Mouse (Mus musculus) neural tube, embryonic 14.5 days (tissue): ENCODE data around the gene Rnft2. TPM values are rescaled to one million over a fixed set of nuclear protein-coding genes. Genes with fewer than 3 reads are reported as not detected.
A peak's percentile ranks its signal among the peaks of the same experiment; 100 is the strongest.

ENCODE experiments used
- ATAC-seq: fragments of 200-750 bp; cut with Nextera tagmentation; 2 replicates; pipeline ENCODE4 v1.8.0; 2017; ENCODE audit warnings: low read depth, mild to moderate bottlenecking, moderate TSS enrichment, moderate library complexity
- H3K27ac ChIP-seq: fragments of 300-500 bp; sonication (generic); 2 replicates; pipeline ENCODE4 v1.5.1; 2014; ENCODE audit warnings: low read depth, mild to moderate bottlenecking, control low read depth, low read length, moderate library complexity, mixed read lengths
- H3K27me3 ChIP-seq: fragments of 300-500 bp; sonication (generic); 2 replicates; pipeline ENCODE4 v1.6.1; 2014; ENCODE audit warnings: low read length; ENCODE audit not compliant: control insufficient read depth, insufficient read depth
- H3K36me3 ChIP-seq: fragments of 300-500 bp; sonication (generic); 2 replicates; pipeline ENCODE4 v1.6.1; 2014; ENCODE audit warnings: low read length, mixed read lengths; ENCODE audit not compliant: control insufficient read depth, insufficient read depth
- H3K4me1 ChIP-seq: fragments of 300-500 bp; sonication (generic); 2 replicates; pipeline ENCODE4 v1.6.1; 2014; ENCODE audit warnings: low read length; ENCODE audit not compliant: control insufficient read depth, insufficient read depth
- H3K4me2 ChIP-seq: fragments of 300-500 bp; sonication (generic); 2 replicates; pipeline ENCODE4 v1.6.1; 2014; ENCODE audit warnings: mild to moderate bottlenecking, low read depth, low read length, control low read depth
- H3K4me3 ChIP-seq: fragments of 300-500 bp; sonication (generic); 2 replicates; pipeline ENCODE4 v1.5.1; 2014; ENCODE audit warnings: low read depth, low read length, control low read depth, mixed read lengths
- H3K9ac ChIP-seq: fragments of 300-500 bp; sonication (generic); replicated peaks from 2 replicates; pipeline ENCODE4 v1.6.1; 2014; ENCODE audit warnings: low read depth, mild to moderate bottlenecking, control low read depth, low read length, mixed read lengths
- H3K9me3 ChIP-seq: fragments of 300-500 bp; sonication (generic); 2 replicates; pipeline ENCODE4 v1.6.1; 2016; ENCODE audit warnings: low read length; ENCODE audit not compliant: control insufficient read depth
- WGBS: fragments of 180-500 bp; shearing (Covaris S2); extraction: QIAGEN DNeasy Blood & Tissue Kit; methylation state at CpG from one replicate; pipeline ENCODE4 v1.1.7; 2014; 5-methylcytosine and 5-hydroxymethylcytosine counted together
- polyA plus RNA-seq: library from polyadenylated mRNA; unstranded; fragments of >200 nt; fragmentation: Nextera tagmentation; extraction: Ambion mirVana; gene quantifications from 2 replicates; pipeline ENCODE4 v1.2.1, GENCODE M21; 2014

The Rnft2 gene
- polyA plus RNA-seq, 1 experiment from 2014 or later, result 20.3 TPM

GRCm38 (mm10) chr5:118260055-118260454 is 15.1 kb upstream of the Rnft2 start:
- Histone ChIP-seq H3K4me2 (no peak overlapping the region), H3K4me1 (no peaks in the 10 kb centered on the region), H3K9ac (no peak overlapping the region), H3K9me3 (no peaks in the 10 kb centered on the region), H3K36me3 (peaks cover 29% of the 10 kb centered on the region), H3K27me3 (no peaks in the 10 kb centered on the region), H3K27ac (no peak overlapping the region), H3K4me3 (no peak overlapping the region)
- WGBS, result 91% methylated on average over 10 of the region's 10 CpGs
- no peak for ATAC-seq

GRCm38 (mm10) chr5:118259636-118260035 is 14.7 kb upstream of the Rnft2 start:
- no peak for ATAC-seq
- no peaks in the 10 kb centered on the region for H3K9me3 ChIP-seq
- no peaks in the 10 kb centered on the region for H3K4me1 ChIP-seq
- 90% methylated on average over 6 of the region's 6 CpGs for WGBS
- no peak overlapping the region for H3K9ac ChIP-seq
- H3K4me3 ChIP-seq, result no peak overlapping the region
- no peaks in the 10 kb centered on the region for H3K27me3 ChIP-seq
- H3K4me2 ChIP-seq, result no peak overlapping the region
- H3K27ac ChIP-seq, result no peak overlapping the region
- H3K36me3 ChIP-seq, result peaks cover 29% of the 10 kb centered on the region

GRCm38 (mm10) chr5:118259152-118259551 is 14.2 kb upstream of the Rnft2 start:
- no peaks in the 10 kb centered on the region for H3K4me1 ChIP-seq
- peaks cover 29% of the 10 kb centered on the region for H3K36me3 ChIP-seq
- ATAC-seq, result no peak
- H3K27me3 ChIP-seq, result no peaks in the 10 kb centered on the region
- WGBS, result 64% methylated on average over 6 of the region's 6 CpGs
- no peak overlapping the region for H3K4me3 ChIP-seq
- H3K27ac ChIP-seq, result no peak overlapping the region
- H3K9me3 ChIP-seq, result no peaks in the 10 kb centered on the region
- H3K9ac ChIP-seq, result no peak overlapping the region
- no peak overlapping the region for H3K4me2 ChIP-seq

- Histone ChIP-seq H3K9ac (no peak overlapping the region), H3K36me3 (peaks cover 29% of the 10 kb centered on the region), H3K4me1 (no peaks in the 10 kb centered on the region), H3K4me2 (no peak overlapping the region), H3K27ac (no peak overlapping the region), H3K4me3 (no peak overlapping the region), H3K9me3 (no peaks in the 10 kb centered on the region), H3K27me3 (no peaks in the 10 kb centered on the region)
- no peak for ATAC-seq
- 94% methylated on average over 4 of the region's 4 CpGs for WGBS
Measured at GRCm38 (mm10) chr5:118256981-118257380, 12.1 kb upstream of the Rnft2 start.

GRCm38 (mm10) chr5:118253551-118253950 is 8.6 kb upstream of the Rnft2 start:
- ATAC-seq, result no peak
- peaks cover 3% of the 10 kb centered on the region; the same call in 1 of the 2 replicates for H3K36me3 ChIP-seq
- no peak overlapping the region for H3K4me2 ChIP-seq
- H3K4me3 ChIP-seq, result no peak overlapping the region
- H3K9me3 ChIP-seq, result no peaks in the 10 kb centered on the region
- no peaks in the 10 kb centered on the region for H3K4me1 ChIP-seq
- H3K9ac ChIP-seq, result no peak overlapping the region
- no peak overlapping the region for H3K27ac ChIP-seq
- no peaks in the 10 kb centered on the region for H3K27me3 ChIP-seq
- WGBS, result 96% methylated on average over 3 of the region's 3 CpGs

- H3K36me3 ChIP-seq, result no peaks in the 10 kb centered on the region; the same call in 1 of the 2 replicates
- H3K4me3 ChIP-seq, result no peak overlapping the region
- H3K4me2 ChIP-seq, result no peak overlapping the region
- H3K4me1 ChIP-seq, result peaks cover 12% of the 10 kb centered on the region
- 80% methylated on average over 7 of the region's 7 CpGs for WGBS
- H3K27ac ChIP-seq, result no peak overlapping the region
- no peaks in the 10 kb centered on the region for H3K9me3 ChIP-seq
- no peak for ATAC-seq
- no peaks in the 10 kb centered on the region for H3K27me3 ChIP-seq
- H3K9ac ChIP-seq, result no peak overlapping the region
Measured at GRCm38 (mm10) chr5:118250987-118251386, 6.1 kb upstream of the Rnft2 start.

- 89% methylated on average over 8 of the region's 8 CpGs for WGBS
- Histone ChIP-seq H3K4me3 (no peak overlapping the region), H3K27me3 (no peaks in the 10 kb centered on the region), H3K36me3 (no peaks in the 10 kb centered on the region; the same call in 1 of the 2 replicates), H3K9me3 (no peaks in the 10 kb centered on the region), H3K9ac (no peak overlapping the region), H3K27ac (no peak overlapping the region), H3K4me1 (peaks cover 23% of the 10 kb centered on the region), H3K4me2 (no peak overlapping the region)
- no peak for ATAC-seq
Measured at GRCm38 (mm10) chr5:118247378-118247777, 2.5 kb upstream of the Rnft2 start.

GRCm38 (mm10) chr5:118245606-118246308 is 841 bp upstream of the Rnft2 start:
- Histone ChIP-seq H3K4me2 (peak overlapping the region; percentile 81), H3K4me3 (peak overlapping the region; percentile 57), H3K27me3 (no peaks in the 10 kb centered on the region), H3K36me3 (peaks cover 6% of the 10 kb centered on the region), H3K4me1 (peaks cover 23% of the 10 kb centered on the region), H3K27ac (peak overlapping the region; percentile 81), H3K9ac (peak overlapping the region; percentile 47), H3K9me3 (no peaks in the 10 kb centered on the region)
- no peak for ATAC-seq
- 7% methylated on average over 15 of the region's 15 CpGs for WGBS

GRCm38 (mm10) chr5:118239671-118240070 is 5.2 kb downstream of the Rnft2 start:
- Histone ChIP-seq H3K4me2 (no peak overlapping the region), H3K9ac (no peak overlapping the region), H3K27me3 (no peaks in the 10 kb centered on the region), H3K9me3 (no peaks in the 10 kb centered on the region), H3K4me3 (no peak overlapping the region), H3K27ac (no peak overlapping the region), H3K36me3 (peaks cover 16% of the 10 kb centered on the region; the same call in 1 of the 2 replicates), H3K4me1 (peaks cover 8% of the 10 kb centered on the region)
- ATAC-seq, result no peak
- 89% methylated on average over 12 of the region's 12 CpGs for WGBS
